Mouse (Mus musculus): ENCODE results near the gene Gnl2. TPM values are rescaled to one million over a fixed set of nuclear protein-coding genes. Genes with fewer than 3 reads are reported as not detected.
A peak's percentile ranks its signal among the peaks of the same experiment; 100 is the strongest.

Gene Gnl2
- total and polyA plus RNA-seq, 3 experiments, result 83.9 to 226 (median 110) TPM

DNA sequence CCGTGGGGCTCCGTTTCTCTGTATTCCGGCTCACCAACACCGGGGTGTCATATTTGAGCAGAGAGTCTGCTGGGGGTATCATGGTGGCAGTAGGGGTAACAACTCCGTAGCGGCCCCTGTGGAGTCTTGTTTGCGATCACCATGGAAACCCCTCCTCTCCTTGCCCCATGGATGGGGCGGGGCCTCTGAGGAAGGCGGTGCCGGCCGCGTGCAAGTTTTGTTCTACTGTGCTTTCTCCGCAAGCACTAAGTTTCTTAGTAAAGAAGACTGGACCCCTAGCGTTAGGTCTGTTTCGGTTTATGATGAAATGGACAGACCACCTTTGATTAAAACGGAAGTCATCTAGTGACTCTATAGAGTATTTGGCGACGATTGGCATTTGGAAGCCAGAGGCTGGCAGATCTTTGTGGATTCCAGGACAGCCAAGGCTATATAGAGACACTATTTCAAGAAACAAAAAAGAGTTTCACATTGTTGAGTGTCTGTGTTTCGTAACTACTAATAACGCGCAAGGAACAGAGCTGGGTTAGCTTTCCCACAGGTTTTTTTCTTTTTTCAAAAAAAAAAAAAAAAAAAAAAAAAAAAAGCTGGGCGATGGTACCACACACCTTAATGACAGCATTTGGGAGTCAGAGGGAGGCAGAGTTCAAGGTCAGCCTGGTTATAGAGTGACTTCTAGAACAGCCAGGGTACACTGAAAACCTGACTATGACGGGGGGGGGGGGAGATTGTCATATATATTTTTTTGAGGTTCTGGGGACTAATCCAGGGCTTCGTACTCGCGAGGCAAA lies 49.3 kb downstream of the Gnl2 start, which contains the start of gene Dnali1:
Gene Dnali1, minus strand, starts transcription at position 187 of the 791 bp plus-strand sequence.
- Histone ChIP-seq H3K4me3 (ENCODE audit: control insufficient read depth in 1 of 2, insufficient read depth in 1 of 2, low read depth in 2 of 2, low read length in 2 of 2) (peak within 1 kb of the TSS; percentile 74 to 88), H3K79me2 (ENCODE audit: control insufficient read depth, insufficient read depth, low read length, poor library complexity) (peaks cover 21% of the 10 kb centered on the region), H3K27ac (ENCODE audit: control insufficient read depth, low read depth, low read length) (no peak within 1 kb of the TSS), H3K4me1 (ENCODE audit: control insufficient read depth in 1 of 2, insufficient read depth in 2 of 2, low read length in 2 of 2) (peaks cover 0 to 15% of the 10 kb centered on the region in 2 experiments; a peak in 2 of 4 replicates), H3K27me3 (ENCODE audit: control insufficient read depth in 1 of 2, insufficient read depth in 2 of 2, low read length in 2 of 2) (no peaks in the 10 kb centered on the region), H3K9ac (ENCODE audit: control insufficient read depth, low read depth, low read length, poor library complexity, severe bottlenecking) (peak within 1 kb of the TSS; percentile 80), H3K36me3 (ENCODE audit: control insufficient read depth in 1 of 2, insufficient read depth in 2 of 2, low read length in 2 of 2) (peaks cover 9 to 11% of the 10 kb centered on the region in 2 experiments), H3K9me3 (replicated peaks; ENCODE audit: insufficient read depth, low read length) (no peaks in the 10 kb centered on the region)
- DNase-seq (ENCODE audit: low read depth, low spot score), result no peak
- TF ChIP-seq MXI1 (IDR thresholded peaks at IDR 0.05; ENCODE audit: low read depth, low read length) (no peak), MYB (IDR thresholded peaks at IDR 0.05; ENCODE audit: low read depth, low read length) (no peak), ELF1 (IDR thresholded peaks at IDR 0.05; ENCODE audit: low read depth, low read length) (no peak), GATA1 (IDR thresholded peaks at IDR 0.05; ENCODE audit: low read depth, low read length) (no peak), ZNF384 (IDR thresholded peaks at IDR 0.05; ENCODE audit: low read depth, low read length) (peak; percentile 62), ZKSCAN1 (IDR thresholded peaks at IDR 0.05; ENCODE audit: low read depth, low read length) (no peak), MAZ (IDR thresholded peaks at IDR 0.05; ENCODE audit: low read depth, low read length) (no peak), MEF2A (IDR thresholded peaks at IDR 0.05; ENCODE audit: extremely low read depth, insufficient replicate concordance, low read depth, low read length, poor library complexity, severe bottlenecking) (no peak)

DNA sequence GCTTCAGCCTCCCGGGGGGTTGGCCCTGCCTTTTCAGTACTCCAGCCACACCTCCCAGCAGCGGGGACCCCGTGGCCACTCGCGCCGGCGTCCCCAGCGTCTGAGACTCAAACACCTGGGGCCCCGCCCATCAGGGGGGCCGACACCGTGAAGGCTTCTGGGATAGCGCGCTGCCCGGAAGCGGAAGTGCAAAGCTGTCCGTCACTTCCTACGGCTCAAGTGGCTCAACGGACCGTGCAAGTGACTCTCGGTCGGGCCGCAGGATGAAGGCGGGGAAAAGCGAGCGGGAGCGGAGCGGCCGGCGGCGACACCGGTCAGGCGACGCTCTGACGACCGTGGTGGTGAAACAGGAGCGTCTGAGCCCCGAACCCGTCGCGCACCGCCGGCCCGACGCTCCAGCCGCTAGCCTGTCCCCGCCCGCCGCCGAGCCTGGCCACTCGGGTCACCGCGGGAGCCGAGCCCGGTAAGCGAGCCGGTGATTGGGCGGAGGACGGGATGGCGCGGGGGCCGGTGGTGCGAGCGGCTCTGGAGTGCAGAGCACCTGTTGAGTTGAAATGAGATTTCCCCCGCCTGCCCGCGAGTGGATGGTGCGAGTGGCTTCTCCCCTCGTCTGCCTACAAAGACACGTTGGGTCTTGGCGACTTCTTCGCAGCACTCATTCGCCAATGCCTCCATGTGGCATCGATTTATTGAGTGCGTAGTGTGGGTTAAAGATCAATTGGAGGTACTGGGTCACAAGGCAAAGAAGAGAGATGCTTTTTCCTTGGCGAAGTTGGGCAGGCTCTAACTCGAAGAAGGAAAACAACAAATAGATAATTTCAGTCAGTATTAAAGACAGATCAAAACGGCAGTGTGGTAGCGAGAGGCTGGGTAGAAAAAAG lies 50.3 kb downstream of the Gnl2 start, which contains the start of gene Snip1:
Gene Snip1, plus strand, starts transcription at position 183 of the 881 bp plus-strand sequence.
- Histone ChIP-seq H3K4me3 (ENCODE audit: control insufficient read depth in 1 of 2, insufficient read depth in 1 of 2, low read depth in 2 of 2, low read length in 2 of 2) (peak within 1 kb of the TSS; percentile 74 to 88), H3K4me1 (ENCODE audit: control insufficient read depth in 1 of 2, insufficient read depth in 2 of 2, low read length in 2 of 2) (peaks cover 0 to 15% of the 10 kb centered on the region in 2 experiments; a peak in 2 of 4 replicates), H3K36me3 (ENCODE audit: control insufficient read depth in 1 of 2, insufficient read depth in 2 of 2, low read length in 2 of 2) (peaks cover 9 to 15% of the 10 kb centered on the region in 2 experiments), H3K27me3 (ENCODE audit: control insufficient read depth in 1 of 2, insufficient read depth in 2 of 2, low read length in 2 of 2) (no peaks in the 10 kb centered on the region), H3K27ac (ENCODE audit: control insufficient read depth, low read depth, low read length) (peak within 1 kb of the TSS; percentile 41), H3K79me2 (ENCODE audit: control insufficient read depth, insufficient read depth, low read length, poor library complexity) (peaks cover 23% of the 10 kb centered on the region), H3K9ac (ENCODE audit: control insufficient read depth, low read depth, low read length, poor library complexity, severe bottlenecking) (peak within 1 kb of the TSS; percentile 80), H3K9me3 (replicated peaks; ENCODE audit: insufficient read depth, low read length) (no peaks in the 10 kb centered on the region)
- peak; percentile 96 for DNase-seq (ENCODE audit: low read depth, low spot score)
- TF ChIP-seq MAX (IDR thresholded peaks at IDR 0.05; ENCODE audit: low read length) (peak; percentile 56; the same call in 1 of the 2 replicates), ZMIZ1 (IDR thresholded peaks at IDR 0.05; ENCODE audit: low read depth, low read length) (peak; percentile 90), CHD2 (IDR thresholded peaks at IDR 0.05; ENCODE audit: low read length) (no peak), SMC3 (IDR thresholded peaks at IDR 0.05; ENCODE audit: low read depth, low read length) (no peak), ETS1 (IDR thresholded peaks at IDR 0.05; ENCODE audit: low read depth, low read length) (peak; percentile 49; the same call in 1 of the 2 replicates), POLR2AphosphoS2 (IDR thresholded peaks at IDR 0.05; ENCODE audit: low read length) (peak; percentile 90; the same call in 1 of the 2 replicates), USF2 (IDR thresholded peaks at IDR 0.05; ENCODE audit: borderline replicate concordance in 1 of 2, insufficient read depth in 1 of 2, low read depth in 1 of 2, low read length in 2 of 2) (no peak), EP300 (IDR thresholded peaks at IDR 0.05; ENCODE audit: low read depth in 1 of 2, low read length in 2 of 2) (no peak), MYB (IDR thresholded peaks at IDR 0.05; ENCODE audit: low read depth, low read length) (0 out of 2 replicates have a peak, but pooled peaks have one; percentile 49), GABPA (IDR thresholded peaks at IDR 0.05; ENCODE audit: low read depth, low read length) (no peak), TCF12 (IDR thresholded peaks at IDR 0.05; ENCODE audit: low read depth, low read length) (peak; percentile 60), E2F4 (IDR thresholded peaks at IDR 0.05; ENCODE audit: borderline replicate concordance, low read depth, low read length) (no peak), MXI1 (IDR thresholded peaks at IDR 0.05; ENCODE audit: low read depth, low read length) (peak; percentile 71), BHLHE40 (IDR thresholded peaks at IDR 0.05; ENCODE audit: borderline replicate concordance, low read depth, low read length) (no peak), ELF1 (IDR thresholded peaks at IDR 0.05; ENCODE audit: low read depth, low read length) (peak; percentile 97), KAT2A (conservative IDR thresholded peaks at IDR 0.05; ENCODE audit: low read depth, low read length) (peak; percentile 80; the same call in 1 of the 2 replicates), USF1 (IDR thresholded peaks at IDR 0.05; ENCODE audit: low read depth, low read length) (peak; percentile 68), NELFE (IDR thresholded peaks at IDR 0.05; ENCODE audit: low read depth, low read length) (peak; percentile 97), MAZ (IDR thresholded peaks at IDR 0.05; ENCODE audit: low read depth, low read length) (peak; percentile 94), NRF1 (IDR thresholded peaks at IDR 0.05; ENCODE audit: insufficient read depth, low read depth, low read length, poor library complexity, severe bottlenecking) (peak; percentile 39), ZKSCAN1 (IDR thresholded peaks at IDR 0.05; ENCODE audit: low read depth, low read length) (no peak), CTCF (IDR thresholded peaks at IDR 0.05 in 2 of 3, conservative IDR thresholded peaks at IDR 0.05 in 1 of 3; ENCODE audit: control insufficient read depth in 1 of 3, insufficient read depth in 1 of 3, low read depth in 2 of 3, low read length in 3 of 3, poor library complexity in 1 of 3, severe bottlenecking in 1 of 3) (no peak)
